Mouse (Mus musculus): ENCODE measurements at regions not wholly inside any gene's neighbourhood (a gene's known extent, or its start where the extent isn't known, plus 50 kb on each side); places are given as distances from the start of the nearest gene placed in this dataset. TPM values are rescaled to one million over a fixed set of nuclear protein-coding genes. Genes with fewer than 3 reads are reported as not detected.

GRCm38 (mm10) chr3:118500234-118500633 is 61.7 kb upstream of the Dpyd start:
- Histone ChIP-seq H3K4me1 (no peaks in the 10 kb centered on the region), H3K9me3 (no peaks in the 10 kb centered on the region), H3K9ac (no peak overlapping the region), H3K27me3 (replicated peaks) (no peaks in the 10 kb centered on the region), H3K4me3 (no peak overlapping the region), H3K36me3 (no peaks in the 10 kb centered on the region), H3K27ac (replicated peaks) (no peak overlapping the region), H3K4me2 (no peak overlapping the region)
- no peak for ATAC-seq (ENCODE audit: extremely low read depth, insufficient number of reproducible peaks, low FRiP score, low TSS enrichment)
- WGBS = 14% methylated on average over 4 of the region's 4 CpGs

GRCm38 (mm10) chr3:118507582-118508237 is 54.2 kb upstream of the Dpyd start:
- ATAC-seq (ENCODE audit: extremely low read depth, insufficient number of reproducible peaks, low FRiP score, low TSS enrichment) = no peak
- Histone ChIP-seq H3K4me3 (no peak overlapping the region), H3K9me3 (no peaks in the 10 kb centered on the region), H3K36me3 (no peaks in the 10 kb centered on the region), H3K9ac (no peak overlapping the region), H3K4me2 (peak overlapping the region; percentile 24; the same call in 1 of the 2 replicates), H3K27me3 (replicated peaks) (no peaks in the 10 kb centered on the region), H3K27ac (replicated peaks) (no peak overlapping the region), H3K4me1 (no peaks in the 10 kb centered on the region)
- WGBS = 72% methylated on average over 7 of the region's 7 CpGs

GRCm38 (mm10) chr3:118510837-118511236 is 51.1 kb upstream of the Dpyd start:
- H3K9me3 ChIP-seq = no peaks in the 10 kb centered on the region
- H3K27me3 ChIP-seq (replicated peaks) = no peaks in the 10 kb centered on the region
- H3K4me3 ChIP-seq = no peak overlapping the region
- 81% methylated on average over 4 of the region's 4 CpGs for WGBS
- H3K4me1 ChIP-seq = no peaks in the 10 kb centered on the region
- no peak for ATAC-seq (ENCODE audit: extremely low read depth, insufficient number of reproducible peaks, low FRiP score, low TSS enrichment)
- no peak overlapping the region for H3K27ac ChIP-seq (replicated peaks)
- no peaks in the 10 kb centered on the region for H3K36me3 ChIP-seq
- H3K4me2 ChIP-seq = no peak overlapping the region
- no peak overlapping the region for H3K9ac ChIP-seq

GRCm38 (mm10) chr3:118511969-118512368 is 50.0 kb upstream of the Dpyd start:
- Histone ChIP-seq H3K4me1 (no peaks in the 10 kb centered on the region), H3K36me3 (no peaks in the 10 kb centered on the region), H3K27me3 (replicated peaks) (no peaks in the 10 kb centered on the region), H3K9ac (no peak overlapping the region), H3K4me3 (no peak overlapping the region), H3K27ac (replicated peaks) (no peak overlapping the region), H3K4me2 (no peak overlapping the region), H3K9me3 (no peaks in the 10 kb centered on the region)
- no peak for ATAC-seq (ENCODE audit: extremely low read depth, insufficient number of reproducible peaks, low FRiP score, low TSS enrichment)
- 62% methylated on average over 7 of the region's 7 CpGs for WGBS

MicroRNA genes in the stretch of these regions (microRNA counts, 519-probe panel; counts per million panel counts)
- 209 counts per million, percentile 61 among the panel's probes with 10 or more counts for microRNA mmu-miR-137

Small RNAs in the stretch of these regions (microRNA-seq; reads per million reads assigned to microRNA genes)
- gene Gm24155 (not detected), gene Mir137 (64.8 reads per million, percentile 48 among the genes with 10 or more reads in this experiment)
